Mouse (Mus musculus) kidney, adult 2 months (tissue): ENCODE results near the gene Stx16.

Source experiments
- CTCF ChIP-seq: fragments of 200-500 bp; conservative IDR thresholded peaks from 2 replicates; pipeline ENCODE4 v1.5.1; 2011; ENCODE audit warnings: low read depth, mild to moderate bottlenecking, control low read depth, low read length, moderate library complexity, mixed read lengths; ENCODE audit not compliant: insufficient read depth, insufficient read length
- POLR2A ChIP-seq: fragments of 200-500 bp; IDR thresholded peaks from one replicate; pipeline ENCODE4 v1.6.1; 2011; ENCODE audit warnings: low read depth, low read length, control low read depth

GRCm38 (mm10) chr2:174077004-174077695 lies 1.0 kb downstream of the Stx16 start:
- TF ChIP-seq CTCF, result no peak
- TF ChIP-seq POLR2A, result no peak
